Mouse (Mus musculus): Measurements from ENCODE around the gene Sirpa.

Gene Sirpa

GRCm38 (mm10) chr2:129606899-129607298 lies 14.3 kb downstream of the Sirpa start:
- no peak for DNase-seq (ENCODE audit: low spot score)

GRCm38 (mm10) chr2:129613971-129614370 lies 21.3 kb downstream of the Sirpa start:
- DNase-seq (ENCODE audit: low spot score) = no peak

GRCm38 (mm10) chr2:129614482-129615185 lies 22.0 kb downstream of the Sirpa start:
- DNase-seq (ENCODE audit: low spot score) = no peak

DNA sequence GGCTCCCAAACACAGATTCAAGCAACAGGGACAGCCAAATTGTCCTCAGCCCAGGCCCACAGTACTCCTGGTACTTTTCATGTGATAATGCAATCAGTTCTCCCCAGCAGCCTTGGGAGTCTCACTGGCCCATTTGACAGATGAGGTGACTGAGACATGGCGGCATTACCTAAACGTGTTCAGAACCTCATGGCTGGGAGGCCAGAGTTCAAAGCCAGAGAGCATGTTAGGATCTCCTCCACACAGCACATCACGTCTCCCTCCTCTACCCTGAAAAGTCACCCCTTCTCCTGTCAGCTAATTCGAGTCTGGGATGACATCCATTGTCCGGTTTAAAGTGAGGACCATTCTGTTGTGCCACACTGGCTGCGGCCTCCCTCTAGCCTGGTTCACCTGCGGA lies 27.5 kb downstream of the Sirpa start:
- no peak for DNase-seq (ENCODE audit: low spot score)

- no peak for DNase-seq (ENCODE audit: low spot score)
Observed at GRCm38 (mm10) chr2:129620881-129621280, 28.2 kb downstream of the Sirpa start.

GRCm38 (mm10) chr2:129621654-129622490 lies 29.2 kb downstream of the Sirpa start:
- DNase-seq (ENCODE audit: low spot score) = no peak

DNA sequence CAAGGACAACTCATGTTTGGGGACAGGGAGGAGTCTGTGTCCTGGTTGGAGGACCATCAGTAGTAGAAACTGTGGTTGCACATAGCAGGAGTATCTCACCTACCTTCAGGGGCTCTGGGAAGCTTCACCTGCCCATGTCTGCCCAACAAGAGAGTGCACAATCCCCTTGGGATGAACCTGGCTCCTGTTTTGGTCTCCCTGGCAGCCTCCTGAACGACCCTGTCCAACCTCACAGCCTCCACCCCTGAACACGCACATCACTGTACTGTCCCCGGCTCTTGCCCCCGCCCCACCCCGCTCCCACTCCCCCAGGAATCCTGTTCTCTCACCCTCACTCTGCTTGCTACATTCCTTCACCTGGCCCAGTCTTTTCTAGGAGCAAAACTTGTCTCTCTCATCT lies 30.3 kb downstream of the Sirpa start:
- no peak for DNase-seq (ENCODE audit: low spot score)

DNA sequence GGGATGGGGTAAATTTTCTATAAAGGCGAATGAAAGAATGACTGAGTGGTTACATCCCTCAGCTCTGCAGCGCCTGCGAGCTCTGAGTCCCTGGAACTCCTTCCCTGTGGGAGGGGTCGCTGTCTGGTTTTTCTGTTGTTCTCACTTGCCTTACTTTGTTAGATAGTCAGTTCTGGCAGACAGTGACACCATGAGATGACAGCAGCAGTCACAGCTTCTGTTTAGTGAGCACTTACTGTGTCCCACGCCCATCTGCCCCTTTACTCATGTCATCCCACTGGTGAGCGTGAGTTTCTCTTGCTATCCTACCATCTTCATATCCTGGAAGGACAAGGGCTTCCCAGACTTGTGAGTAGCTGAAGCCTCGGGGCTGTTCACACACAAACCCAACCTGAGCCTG lies 31.1 kb downstream of the Sirpa start:
- no peak for DNase-seq (ENCODE audit: low spot score)

GRCm38 (mm10) chr2:129624246-129624918 lies 31.7 kb downstream of the Sirpa start:
- DNase-seq (ENCODE audit: low spot score) = no peak

DNA sequence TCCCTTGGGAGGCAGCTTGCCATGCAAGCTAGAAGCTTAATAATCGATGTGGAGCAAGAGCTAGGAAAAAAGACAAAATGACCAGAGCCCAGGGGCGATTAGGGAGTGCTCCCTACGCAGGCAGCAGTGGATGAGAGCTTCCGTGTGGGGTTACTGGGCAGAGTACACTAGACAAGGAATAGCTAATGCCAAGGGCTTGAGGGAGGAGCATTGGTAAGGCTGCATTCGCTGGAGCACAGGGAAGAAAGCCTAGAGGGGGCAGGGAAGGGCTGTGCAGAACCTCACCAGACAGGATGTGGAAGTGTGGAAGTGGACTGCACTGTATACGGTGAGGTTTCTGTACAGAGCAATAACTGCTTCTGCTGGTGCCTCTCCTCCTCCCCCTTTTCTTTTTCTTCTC lies 32.3 kb downstream of the Sirpa start:
- DNase-seq (ENCODE audit: low spot score) = no peak

- DNase-seq (ENCODE audit: low spot score) = no peak
Observed at GRCm38 (mm10) chr2:129625845-129626244, 33.2 kb downstream of the Sirpa start.

GRCm38 (mm10) chr2:129626621-129627061 lies 34.0 kb downstream of the Sirpa start:
- no peak for DNase-seq (ENCODE audit: low spot score)

DNA sequence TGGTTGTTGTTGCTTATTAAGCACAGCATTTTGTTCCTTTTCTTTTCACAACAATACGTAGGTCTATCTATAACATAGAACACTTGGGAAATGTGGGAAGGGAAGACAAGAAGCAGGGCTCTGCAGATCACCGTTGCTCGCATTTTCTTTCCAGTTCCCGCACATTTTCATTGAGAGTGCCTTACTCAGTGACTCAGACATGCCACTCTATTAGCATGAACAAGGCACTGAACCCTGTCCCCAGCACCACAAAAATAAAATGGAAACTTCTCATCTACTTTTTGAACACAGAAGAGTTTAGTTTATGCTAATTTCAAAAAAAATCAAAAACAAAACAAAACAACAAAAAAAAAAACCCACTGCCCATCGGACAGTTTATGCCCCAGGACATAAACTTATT lies 34.5 kb downstream of the Sirpa start:
- no peak for DNase-seq (ENCODE audit: low spot score)

GRCm38 (mm10) chr2:129627811-129628210 lies 35.2 kb downstream of the Sirpa start:
- DNase-seq (ENCODE audit: low spot score) = no peak

GRCm38 (mm10) chr2:129628456-129629185 lies 36.0 kb downstream of the Sirpa start:
- no peak for DNase-seq (ENCODE audit: low spot score)

DNA sequence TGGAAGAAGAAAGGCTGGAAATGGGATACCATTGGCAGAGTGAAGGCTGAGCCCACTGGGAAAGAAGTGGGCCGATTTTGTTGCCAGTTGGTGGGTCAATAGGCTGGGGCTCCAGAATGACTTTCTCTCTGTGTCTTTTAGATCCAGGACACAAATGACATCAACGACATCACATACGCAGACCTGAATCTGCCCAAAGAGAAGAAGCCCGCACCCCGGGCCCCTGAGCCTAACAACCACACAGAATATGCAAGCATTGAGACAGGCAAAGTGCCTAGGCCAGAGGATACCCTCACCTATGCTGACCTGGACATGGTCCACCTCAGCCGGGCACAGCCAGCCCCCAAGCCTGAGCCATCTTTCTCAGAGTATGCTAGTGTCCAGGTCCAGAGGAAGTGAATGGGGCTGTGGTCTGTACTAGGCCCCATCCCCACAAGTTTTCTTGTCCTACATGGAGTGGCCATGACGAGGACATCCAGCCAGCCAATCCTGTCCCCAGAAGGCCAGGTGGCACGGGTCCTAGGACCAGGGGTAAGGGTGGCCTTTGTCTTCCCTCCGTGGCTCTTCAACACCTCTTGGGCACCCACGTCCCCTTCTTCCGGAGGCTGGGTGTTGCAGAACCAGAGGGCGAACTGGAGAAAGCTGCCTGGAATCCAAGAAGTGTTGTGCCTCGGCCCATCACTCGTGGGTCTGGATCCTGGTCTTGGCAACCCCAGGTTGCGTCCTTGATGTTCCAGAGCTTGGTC lies 37.3 kb downstream of the Sirpa start:
- no peak for DNase-seq (ENCODE audit: low spot score)

GRCm38 (mm10) chr2:129630532-129630886 lies 37.9 kb downstream of the Sirpa start:
- DNase-seq (ENCODE audit: low spot score) = no peak

- DNase-seq (ENCODE audit: low spot score) = no peak
Observed at GRCm38 (mm10) chr2:129630978-129631660, 38.5 kb downstream of the Sirpa start.

DNA sequence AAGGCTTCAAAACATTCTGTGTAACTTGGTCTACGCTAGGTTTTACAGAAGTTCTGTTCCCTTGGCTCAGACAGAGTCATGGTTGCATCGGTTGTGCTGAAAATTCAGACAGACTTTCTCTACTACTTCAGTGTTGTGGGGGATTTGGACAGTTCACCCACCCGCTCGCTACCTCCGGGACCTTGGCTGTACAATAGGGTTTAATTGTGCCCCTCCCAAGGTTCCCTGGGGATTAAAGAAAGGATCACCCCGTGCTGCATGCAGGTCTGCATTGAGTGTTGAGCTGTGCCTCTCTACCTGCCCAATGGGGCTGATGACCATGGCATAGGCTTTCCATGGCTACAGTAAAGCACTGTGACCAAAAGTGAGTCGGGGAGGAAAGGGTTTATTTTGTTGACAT lies 39.7 kb downstream of the Sirpa start:
- no peak for DNase-seq (ENCODE audit: low spot score)

DNA sequence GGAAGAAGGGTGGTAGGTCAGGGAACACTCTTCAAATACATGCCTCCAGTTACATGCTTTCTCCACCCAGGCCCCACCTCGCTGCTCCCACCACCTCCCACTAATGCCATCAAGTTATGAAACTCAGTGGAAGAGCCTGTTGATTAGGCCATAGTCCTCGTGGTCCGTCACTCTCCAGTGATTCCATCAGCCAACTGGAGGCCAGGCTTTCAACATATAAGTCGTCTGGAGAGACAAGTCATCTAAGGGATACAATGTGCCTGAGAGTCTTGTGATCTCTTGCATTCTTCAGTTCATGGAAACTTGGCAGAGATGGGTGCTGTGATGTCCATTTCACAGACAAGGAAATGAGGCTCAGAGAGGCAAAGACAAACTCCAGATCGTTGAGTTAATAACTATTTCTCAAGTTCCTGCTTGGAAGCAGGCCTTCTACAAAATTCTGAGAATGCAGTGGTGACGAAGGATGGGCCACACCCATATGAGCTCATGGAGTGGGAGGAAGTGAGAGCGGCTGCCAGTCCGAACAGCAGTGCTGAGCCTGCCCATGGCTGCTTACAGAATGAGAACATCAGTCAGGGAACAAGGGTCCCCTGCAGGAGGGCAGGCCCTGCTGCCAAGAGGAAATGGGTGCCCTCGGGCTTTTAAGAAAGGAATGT lies 40.6 kb downstream of the Sirpa start:
- DNase-seq (ENCODE audit: low spot score) = peak; percentile 9
